Mouse (Mus musculus): ENCODE results near the gene Pphln1.
A peak's percentile ranks its signal among the peaks of the same experiment; 100 is the strongest.

Pphln1 gene

GRCm38 (mm10) chr15:93503201-93503745, 105.1 kb downstream of the Pphln1 start:
- no peak for DNase-seq (ENCODE audit: low read depth, low spot score)

- DNase-seq (ENCODE audit: low read depth, low spot score) = no peak
Observed at GRCm38 (mm10) chr15:93504808-93505207, 106.7 kb downstream of the Pphln1 start.

- DNase-seq (ENCODE audit: low read depth, low spot score) = peak; percentile 71
Observed at GRCm38 (mm10) chr15:93510690-93511336, 112.7 kb downstream of the Pphln1 start.

GRCm38 (mm10) chr15:93512437-93512836, 114.3 kb downstream of the Pphln1 start:
- no peak for DNase-seq (ENCODE audit: low read depth, low spot score)

GRCm38 (mm10) chr15:93513939-93514341, 115.8 kb downstream of the Pphln1 start:
- DNase-seq (ENCODE audit: low read depth, low spot score) = peak; percentile 55

- DNase-seq (ENCODE audit: low read depth, low spot score) = no peak
Observed at GRCm38 (mm10) chr15:93515316-93515715, 117.2 kb downstream of the Pphln1 start.

GRCm38 (mm10) chr15:93517022-93517565, 118.9 kb downstream of the Pphln1 start:
- DNase-seq (ENCODE audit: low read depth, low spot score) = no peak

- DNase-seq (ENCODE audit: low read depth, low spot score) = peak; percentile 45
Observed at GRCm38 (mm10) chr15:93518143-93518902, 120.2 kb downstream of the Pphln1 start.

GRCm38 (mm10) chr15:93518941-93519835, 121.0 kb downstream of the Pphln1 start:
- DNase-seq (ENCODE audit: low read depth, low spot score) = peak; percentile 78

- DNase-seq (ENCODE audit: low read depth, low spot score) = no peak
Observed at GRCm38 (mm10) chr15:93519836-93520826, 122.0 kb downstream of the Pphln1 start.

- no peak for DNase-seq (ENCODE audit: low read depth, low spot score)
Observed at GRCm38 (mm10) chr15:93521088-93521786, 123.1 kb downstream of the Pphln1 start.

GRCm38 (mm10) chr15:93521787-93522180, 123.6 kb downstream of the Pphln1 start:
- no peak for DNase-seq (ENCODE audit: low read depth, low spot score)

GRCm38 (mm10) chr15:93525305-93525917, 127.3 kb downstream of the Pphln1 start:
- no peak for DNase-seq (ENCODE audit: low read depth, low spot score)

- DNase-seq (ENCODE audit: low read depth, low spot score) = peak; percentile 63
Observed at GRCm38 (mm10) chr15:93529831-93530702, 131.9 kb downstream of the Pphln1 start.

GRCm38 (mm10) chr15:93530703-93531032, 132.5 kb downstream of the Pphln1 start:
- no peak for DNase-seq (ENCODE audit: low read depth, low spot score)

- no peak for DNase-seq (ENCODE audit: low read depth, low spot score)
Observed at GRCm38 (mm10) chr15:93536191-93536590, 138.0 kb downstream of the Pphln1 start.

GRCm38 (mm10) chr15:93537745-93538144, 139.6 kb downstream of the Pphln1 start:
- no peak for DNase-seq (ENCODE audit: low read depth, low spot score)

- DNase-seq (ENCODE audit: low read depth, low spot score) = no peak
Observed at GRCm38 (mm10) chr15:93538551-93539205, 140.5 kb downstream of the Pphln1 start.

Measured in mesoderm, embryonic 11.5 days (tissue).